Mouse (Mus musculus) MEL (cell line): ENCODE results near the gene Usp44.

Experiments used
- CHD2 ChIP-seq: IDR thresholded peaks from 2 replicates; pipeline ENCODE4 v1.6.1; 2011; ENCODE audit warnings: low read length, improper control_type of control experiment
- CTCF ChIP-seq, 3 experiments: IDR thresholded peaks in 2 of 3; conservative IDR thresholded peaks in 1 of 3; 2 replicates each; pipeline ENCODE4 v1.5.1; 2011 to 2012; ENCODE audit warnings: low read length in 3 of 3, low read depth in 2 of 3, mild to moderate bottlenecking in 2 of 3, improper control_type of control experiment in 1 of 3, inconsistent platforms in 1 of 3, mixed read lengths in 1 of 3, moderate library complexity in 1 of 3; ENCODE audit not compliant: control insufficient read depth in 1 of 3, insufficient read depth in 1 of 3, poor library complexity in 1 of 3, severe bottlenecking in 1 of 3
- EP300 ChIP-seq, 2 experiments: IDR thresholded peaks; 2 replicates each; pipeline ENCODE4 v1.6.1; 2011; ENCODE audit warnings: improper control_type of control experiment in 2 of 2, low read length in 2 of 2, low read depth in 1 of 2, mild to moderate bottlenecking in 1 of 2
- KAT2A ChIP-seq: conservative IDR thresholded peaks from 2 replicates; pipeline ENCODE4 v1.6.1; 2012; ENCODE audit warnings: low read depth, low read length, improper control_type of control experiment, inconsistent platforms
- MAFK ChIP-seq: IDR thresholded peaks from 2 replicates; pipeline ENCODE4 v1.6.1; 2011; ENCODE audit warnings: low read depth, mild to moderate bottlenecking, low read length, improper control_type of control experiment, borderline replicate concordance
- MXI1 ChIP-seq: IDR thresholded peaks from 2 replicates; pipeline ENCODE4 v1.6.1; 2011; ENCODE audit warnings: mild to moderate bottlenecking, low read depth, low read length, improper control_type of control experiment
- NRF1 ChIP-seq: IDR thresholded peaks from 2 replicates; pipeline ENCODE4 v1.6.1; 2014; ENCODE audit warnings: low read depth, mild to moderate bottlenecking, inconsistent platforms, low read length, improper control_type of control experiment, moderate library complexity; ENCODE audit not compliant: poor library complexity, insufficient read depth, severe bottlenecking
- POLR2A ChIP-seq, 2 experiments: IDR thresholded peaks; 2 replicates each; pipeline ENCODE4 v1.6.1; 2011 to 2012; ENCODE audit warnings: low read length in 2 of 2, mild to moderate bottlenecking in 2 of 2, control low read depth in 1 of 2, improper control_type of control experiment in 1 of 2, low read depth in 1 of 2, moderate library complexity in 1 of 2; ENCODE audit not compliant: control insufficient read depth in 1 of 2, insufficient read depth in 1 of 2, poor library complexity in 1 of 2
- RCOR1 ChIP-seq: IDR thresholded peaks from 2 replicates; pipeline ENCODE4 v1.6.1; 2012; ENCODE audit warnings: low read depth, mild to moderate bottlenecking, inconsistent platforms, low read length, improper control_type of control experiment
- TAL1 ChIP-seq: IDR thresholded peaks from 2 replicates; pipeline ENCODE4 v1.6.1; 2012; ENCODE audit warnings: mild to moderate bottlenecking, inconsistent platforms, low read length, moderate library complexity, mixed read lengths

- TF ChIP-seq RCOR1 (no peak), CTCF (IDR thresholded peaks at IDR 0.05 in 2 of 3, conservative IDR thresholded peaks at IDR 0.05 in 1 of 3; ENCODE audit: control insufficient read depth in 1 of 3, insufficient read depth in 1 of 3, low read depth in 2 of 3, low read length in 3 of 3, poor library complexity in 1 of 3, severe bottlenecking in 1 of 3) (no peak), EP300 (IDR thresholded peaks at IDR 0.05; ENCODE audit: low read depth in 1 of 2, low read length in 2 of 2) (no peak), TAL1 (no peak), KAT2A (no peak), CHD2 (no peak), MXI1 (no peak), NRF1 (no peak), MAFK (no peak), POLR2A (IDR thresholded peaks at IDR 0.05; ENCODE audit: control insufficient read depth in 1 of 2, insufficient read depth in 1 of 2, low read depth in 1 of 2, low read length in 2 of 2, poor library complexity in 1 of 2) (no peak)
Observed at GRCm38 (mm10) chr10:93881918-93882317, 50.6 kb downstream of the Usp44 start.
